Mouse (Mus musculus): ENCODE data around the gene Kat6b. TPM values are rescaled to one million over a fixed set of nuclear protein-coding genes. Genes with fewer than 3 reads are reported as not detected.
"Not testable (repeated sequence)": the region's sequence is repeated elsewhere in the genome, so short reads cannot be mapped to it uniquely, and the experiment has no call there.

Gene Kat6b
- polyA plus RNA-seq, 1 experiment from 2014 or later = 12.7 TPM

DNA sequence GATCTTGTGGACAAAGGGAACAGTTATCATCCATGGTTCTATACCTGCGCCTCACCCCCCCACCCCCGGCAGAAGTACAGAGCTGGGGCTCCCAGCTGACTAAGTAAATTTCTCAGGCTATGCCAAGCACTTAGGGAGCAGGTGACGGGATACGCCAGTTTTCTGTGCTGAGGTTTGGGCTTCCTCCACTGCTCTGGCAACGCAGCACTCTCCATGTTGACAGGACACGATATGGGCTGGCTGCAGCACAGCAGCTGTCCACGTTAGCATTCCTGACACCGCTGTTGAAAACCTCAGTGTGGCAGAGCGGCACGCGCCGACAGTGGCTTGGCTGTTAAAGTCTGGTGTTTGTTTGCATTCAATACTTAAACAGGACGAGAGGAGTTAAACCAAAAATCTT, 177.9 kb downstream of the Kat6b start:
- ATAC-seq (ENCODE audit: insufficient read depth, low FRiP score, low TSS enrichment) (no peak), DNase-seq (ENCODE audit: low spot score) (no peak)
- WGBS = 79% methylated on average over 13 of the region's 13 CpGs
- Histone ChIP-seq H3K9ac (ENCODE audit: low read length) (no peak overlapping the region), H3K27me3 (ENCODE audit: control insufficient read depth, insufficient read depth, low read length) (no peaks in the 10 kb centered on the region), H3K4me2 (ENCODE audit: low read depth) (no peak overlapping the region), H3K9me3 (ENCODE audit: control insufficient read depth, low read length) (no peaks in the 10 kb centered on the region), H3K36me3 (ENCODE audit: control insufficient read depth, insufficient read depth, low read length) (no peaks in the 10 kb centered on the region), H3K4me3 (ENCODE audit: low read depth, low read length) (no peak overlapping the region), H3K4me1 (ENCODE audit: control insufficient read depth, insufficient read depth, low read length) (0 out of 2 replicates have a peak, but pooled peaks cover 3% of the 10 kb centered on the region), H3K27ac (ENCODE audit: low read depth, low read length) (peak overlapping the region; percentile 17; the same call in 1 of the 2 replicates)

DNA sequence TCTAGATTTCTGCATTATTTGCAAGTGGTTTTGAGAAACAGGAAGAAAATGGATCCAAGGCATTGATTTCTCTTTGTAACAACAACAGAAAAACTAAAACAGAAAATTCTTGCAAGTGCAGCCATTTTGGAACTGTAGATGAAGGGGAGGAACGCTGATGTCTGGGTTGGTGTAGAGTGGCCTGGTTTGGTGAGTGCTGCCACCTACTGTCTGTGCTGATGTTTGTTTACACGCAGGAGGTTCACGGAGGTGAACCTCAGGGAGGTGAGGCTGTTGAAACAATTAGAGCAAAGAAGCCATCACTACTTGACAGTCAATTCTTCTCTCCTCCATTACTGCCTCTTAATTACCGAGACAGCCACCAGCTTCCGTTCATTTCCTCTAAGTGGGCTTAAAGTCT, 178.4 kb downstream of the Kat6b start:
- no peak; the same call in 1 of the 2 replicates for ATAC-seq (ENCODE audit: insufficient read depth, low FRiP score, low TSS enrichment)
- H3K4me2 ChIP-seq (ENCODE audit: low read depth) = no peak overlapping the region
- H3K4me3 ChIP-seq (ENCODE audit: low read depth, low read length) = no peak overlapping the region
- no peaks in the 10 kb centered on the region for H3K9me3 ChIP-seq (ENCODE audit: control insufficient read depth, low read length)
- H3K9ac ChIP-seq (ENCODE audit: low read length) = no peak overlapping the region
- no peaks in the 10 kb centered on the region; the same call in 1 of the 2 replicates for H3K36me3 ChIP-seq (ENCODE audit: control insufficient read depth, insufficient read depth, low read length)
- no peaks in the 10 kb centered on the region for H3K27me3 ChIP-seq (ENCODE audit: control insufficient read depth, insufficient read depth, low read length)
- WGBS = 21% methylated on average over 5 of the region's 5 CpGs
- H3K27ac ChIP-seq (ENCODE audit: low read depth, low read length) = no peak overlapping the region
- H3K4me1 ChIP-seq (ENCODE audit: control insufficient read depth, insufficient read depth, low read length) = 0 out of 2 replicates have a peak, but pooled peaks cover 3% of the 10 kb centered on the region
- DNase-seq (ENCODE audit: low spot score) = peak; percentile 62

DNA sequence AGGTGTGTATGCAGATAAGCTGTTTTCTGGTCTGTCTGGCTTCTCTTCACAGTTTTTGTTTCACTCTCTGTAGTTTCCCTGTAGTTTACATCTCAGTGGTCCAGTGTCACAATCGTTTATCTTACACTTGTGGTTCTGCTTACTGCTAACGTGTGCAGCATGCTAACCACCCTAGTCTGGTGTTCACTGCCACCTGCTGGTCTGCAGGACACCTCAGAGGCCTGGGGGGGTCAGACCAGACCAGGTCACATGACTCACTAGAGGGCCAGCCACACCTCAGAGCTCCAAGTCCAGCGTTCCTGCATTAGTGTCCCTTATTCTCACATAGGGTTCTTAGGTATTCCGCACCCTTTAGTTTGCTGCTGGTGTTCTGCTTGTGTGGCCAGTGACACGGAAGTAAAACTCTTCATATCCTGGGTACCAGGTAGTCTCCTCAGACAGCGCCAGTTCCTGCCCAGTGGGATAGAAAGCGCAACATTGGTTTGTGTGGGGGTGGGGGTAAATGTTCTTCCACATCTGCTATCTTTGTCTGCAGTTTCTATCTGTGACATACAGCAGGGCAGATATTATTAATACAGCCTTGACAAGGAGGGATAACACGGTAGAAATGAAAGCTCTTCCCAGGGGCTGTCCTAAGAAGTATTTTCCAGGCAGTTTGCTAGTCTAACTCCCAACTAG, 181.4 kb downstream of the Kat6b start:
- no peaks in the 10 kb centered on the region for H3K27me3 ChIP-seq (ENCODE audit: control insufficient read depth, insufficient read depth, low read length)
- no peak overlapping the region for H3K4me3 ChIP-seq (ENCODE audit: low read depth, low read length)
- no peaks in the 10 kb centered on the region for H3K9me3 ChIP-seq (ENCODE audit: control insufficient read depth, low read length)
- no peak overlapping the region for H3K9ac ChIP-seq (ENCODE audit: low read length)
- 0 out of 2 replicates have a peak, but pooled peaks cover 3% of the 10 kb centered on the region for H3K4me1 ChIP-seq (ENCODE audit: control insufficient read depth, insufficient read depth, low read length)
- WGBS = 83% methylated on average over 8 of the region's 8 CpGs
- no peak for DNase-seq (ENCODE audit: low spot score)
- H3K27ac ChIP-seq (ENCODE audit: low read depth, low read length) = no peak overlapping the region
- H3K36me3 ChIP-seq (ENCODE audit: control insufficient read depth, insufficient read depth, low read length) = no peaks in the 10 kb centered on the region; the same call in 1 of the 2 replicates
- no peak overlapping the region for H3K4me2 ChIP-seq (ENCODE audit: low read depth)
- no peak for ATAC-seq (ENCODE audit: insufficient read depth, low FRiP score, low TSS enrichment)

DNA sequence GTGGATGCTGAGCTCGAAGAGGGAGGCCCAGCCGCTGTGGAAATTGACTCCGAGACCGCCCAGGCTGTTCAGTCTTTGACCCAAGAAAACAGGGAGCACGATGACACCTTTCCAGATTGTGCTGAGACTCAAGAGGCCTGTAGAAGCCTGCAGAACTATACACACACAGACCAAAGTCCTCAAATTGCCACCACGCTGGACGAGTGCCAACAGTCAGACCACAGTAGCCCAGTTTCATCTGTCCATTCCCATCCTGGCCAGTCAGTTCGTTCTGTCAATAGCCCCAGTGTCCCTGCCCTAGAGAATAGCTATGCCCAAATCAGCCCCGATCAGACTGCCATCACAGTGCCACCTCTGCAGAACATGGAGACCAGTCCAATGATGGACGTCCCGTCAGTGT, 188.0 kb downstream of the Kat6b start:
- Histone ChIP-seq H3K4me3 (ENCODE audit: low read depth, low read length) (no peak overlapping the region), H3K36me3 (ENCODE audit: control insufficient read depth, insufficient read depth, low read length) (peaks cover 9% of the 10 kb centered on the region), H3K27ac (ENCODE audit: low read depth, low read length) (no peak overlapping the region), H3K9me3 (ENCODE audit: control insufficient read depth, low read length) (no peaks in the 10 kb centered on the region), H3K27me3 (ENCODE audit: control insufficient read depth, insufficient read depth, low read length) (no peaks in the 10 kb centered on the region), H3K4me2 (ENCODE audit: low read depth) (no peak overlapping the region), H3K4me1 (ENCODE audit: control insufficient read depth, insufficient read depth, low read length) (no peaks in the 10 kb centered on the region; the same call in 1 of the 2 replicates), H3K9ac (ENCODE audit: low read length) (no peak overlapping the region)
- ATAC-seq (ENCODE audit: insufficient read depth, low FRiP score, low TSS enrichment) (no peak), DNase-seq (ENCODE audit: low spot score) (no peak)
- 92% methylated on average over 11 of the region's 11 CpGs for WGBS

DNA sequence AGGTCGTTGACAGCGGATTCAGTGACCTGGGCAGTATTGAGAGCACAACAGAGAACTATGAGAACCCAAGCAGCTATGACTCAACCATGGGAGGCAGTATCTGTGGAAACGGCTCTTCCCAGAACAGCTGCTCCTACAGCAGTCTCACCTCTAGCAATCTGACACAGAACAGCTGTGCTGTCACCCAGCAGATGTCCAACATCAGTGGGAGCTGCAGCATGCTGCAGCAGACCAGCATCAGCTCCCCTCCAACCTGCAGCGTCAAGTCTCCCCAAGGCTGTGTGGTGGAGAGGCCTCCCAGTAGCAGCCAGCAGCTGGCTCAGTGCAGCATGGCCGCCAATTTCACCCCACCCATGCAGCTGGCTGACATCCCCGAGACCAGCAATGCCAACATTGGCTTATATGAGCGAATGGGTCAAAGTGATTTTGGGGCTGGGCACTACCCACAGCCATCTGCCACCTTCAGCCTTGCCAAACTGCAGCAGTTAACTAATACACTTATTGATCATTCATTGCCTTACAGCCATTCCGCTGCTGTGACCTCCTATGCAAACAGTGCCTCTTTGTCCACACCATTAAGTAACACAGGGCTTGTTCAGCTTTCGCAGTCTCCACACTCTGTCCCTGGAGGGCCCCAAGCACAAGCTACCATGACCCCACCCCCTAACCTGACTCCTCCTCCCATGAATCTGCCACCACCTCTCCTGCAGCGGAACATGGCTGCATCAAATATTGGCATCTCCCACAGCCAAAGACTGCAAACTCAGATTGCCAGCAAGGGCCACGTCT, 188.6 kb downstream of the Kat6b start:
- H3K27ac ChIP-seq (ENCODE audit: low read depth, low read length) = no peak overlapping the region
- H3K27me3 ChIP-seq (ENCODE audit: control insufficient read depth, insufficient read depth, low read length) = no peaks in the 10 kb centered on the region
- H3K4me1 ChIP-seq (ENCODE audit: control insufficient read depth, insufficient read depth, low read length) = no peaks in the 10 kb centered on the region; the same call in 1 of the 2 replicates
- DNase-seq (ENCODE audit: low spot score) = no peak
- 81% methylated on average over 11 of the region's 11 CpGs for WGBS
- no peaks in the 10 kb centered on the region for H3K9me3 ChIP-seq (ENCODE audit: control insufficient read depth, low read length)
- no peak for ATAC-seq (ENCODE audit: insufficient read depth, low FRiP score, low TSS enrichment)
- H3K9ac ChIP-seq (ENCODE audit: low read length) = no peak overlapping the region
- no peak overlapping the region for H3K4me3 ChIP-seq (ENCODE audit: low read depth, low read length)
- peaks cover 9% of the 10 kb centered on the region for H3K36me3 ChIP-seq (ENCODE audit: control insufficient read depth, insufficient read depth, low read length)
- H3K4me2 ChIP-seq (ENCODE audit: low read depth) = no peak overlapping the region

DNA sequence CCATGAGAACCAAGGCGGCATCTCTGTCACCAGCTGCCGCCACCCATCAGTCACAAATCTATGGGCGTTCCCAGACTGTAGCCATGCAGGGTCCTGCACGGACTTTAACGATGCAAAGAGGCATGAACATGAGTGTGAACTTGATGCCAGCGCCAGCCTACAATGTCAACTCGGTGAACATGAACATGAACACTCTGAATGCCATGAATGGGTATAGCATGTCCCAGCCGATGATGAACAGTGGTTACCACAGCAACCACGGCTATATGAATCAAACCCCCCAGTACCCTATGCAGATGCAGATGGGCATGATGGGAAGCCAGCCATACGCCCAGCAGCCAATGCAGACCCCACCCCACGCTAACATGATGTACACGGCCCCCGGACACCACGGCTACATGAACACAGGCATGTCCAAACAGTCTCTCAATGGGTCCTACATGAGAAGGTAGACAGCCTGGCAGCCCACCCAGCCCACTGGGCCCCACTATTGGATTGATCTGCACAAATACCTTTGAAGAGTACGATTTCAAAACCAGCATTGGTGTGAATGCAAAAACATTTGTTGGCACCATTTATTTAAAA, 189.3 kb downstream of the Kat6b start:
- not testable (repeated sequence) for ATAC-seq (ENCODE audit: insufficient read depth, low FRiP score, low TSS enrichment); H3K27ac ChIP-seq (ENCODE audit: low read depth, low read length); H3K9me3 ChIP-seq (ENCODE audit: control insufficient read depth, low read length); DNase-seq (ENCODE audit: low spot score); H3K4me3 ChIP-seq (ENCODE audit: low read depth, low read length); H3K4me2 ChIP-seq (ENCODE audit: low read depth); H3K4me1 ChIP-seq (ENCODE audit: control insufficient read depth, insufficient read depth, low read length); H3K27me3 ChIP-seq (ENCODE audit: control insufficient read depth, insufficient read depth, low read length); H3K36me3 ChIP-seq (ENCODE audit: control insufficient read depth, insufficient read depth, low read length); H3K9ac ChIP-seq (ENCODE audit: low read length)
- WGBS = 94% methylated on average over 15 of the region's 15 CpGs

DNA sequence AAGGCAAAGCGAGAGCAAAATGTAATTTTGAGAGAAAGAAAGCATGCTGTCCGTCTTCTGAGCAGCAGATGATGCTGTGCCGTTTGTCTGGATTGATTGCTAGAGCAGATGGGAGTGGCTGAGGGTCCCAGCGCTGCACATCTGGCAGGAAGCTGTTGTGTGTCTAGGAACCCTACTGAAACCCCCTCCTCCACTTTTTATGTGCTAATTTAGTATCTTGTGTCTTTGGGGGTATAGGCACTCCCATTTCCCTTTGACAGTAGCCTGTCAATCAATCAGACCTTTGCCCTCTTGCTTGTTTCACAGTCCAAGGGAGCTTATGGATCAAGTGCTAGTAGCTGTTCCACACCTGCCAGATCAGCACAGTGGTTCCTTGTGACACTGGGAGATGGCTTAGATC, 191.9 kb downstream of the Kat6b start:
- no peaks in the 10 kb centered on the region; the same call in 1 of the 2 replicates for H3K4me1 ChIP-seq (ENCODE audit: control insufficient read depth, insufficient read depth, low read length)
- no peaks in the 10 kb centered on the region for H3K27me3 ChIP-seq (ENCODE audit: control insufficient read depth, insufficient read depth, low read length)
- H3K4me2 ChIP-seq (ENCODE audit: low read depth) = no peak overlapping the region
- DNase-seq (ENCODE audit: low spot score) (no peak), ATAC-seq (ENCODE audit: insufficient read depth, low FRiP score, low TSS enrichment) (no peak)
- no peak overlapping the region for H3K4me3 ChIP-seq (ENCODE audit: low read depth, low read length)
- WGBS = 32% methylated on average over 4 of the region's 4 CpGs
- no peaks in the 10 kb centered on the region for H3K9me3 ChIP-seq (ENCODE audit: control insufficient read depth, low read length)
- peaks cover 9% of the 10 kb centered on the region for H3K36me3 ChIP-seq (ENCODE audit: control insufficient read depth, insufficient read depth, low read length)
- no peak overlapping the region for H3K9ac ChIP-seq (ENCODE audit: low read length)
- H3K27ac ChIP-seq (ENCODE audit: low read depth, low read length) = no peak overlapping the region

DNA sequence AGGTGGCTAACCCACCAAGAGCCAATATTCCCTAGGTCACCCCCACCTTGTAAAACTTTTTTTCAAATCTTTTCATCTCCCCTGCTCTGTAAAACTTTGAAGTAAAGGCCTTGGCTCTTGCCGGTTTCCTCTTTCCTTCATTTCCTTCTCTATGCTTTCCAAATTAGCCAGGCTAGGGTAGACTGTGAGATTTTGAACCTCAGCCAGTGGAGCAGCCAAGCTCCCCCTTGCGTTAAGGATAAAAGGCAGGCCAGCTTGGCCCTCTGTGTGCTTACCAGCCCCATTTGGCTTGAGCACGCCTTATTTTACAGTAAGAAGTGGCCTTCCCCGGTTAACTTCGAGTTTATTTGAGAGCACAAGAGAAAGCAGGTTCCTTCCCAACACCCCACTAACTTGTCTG, 193.2 kb downstream of the Kat6b start:
- Histone ChIP-seq H3K27me3 (ENCODE audit: control insufficient read depth, insufficient read depth, low read length) (no peaks in the 10 kb centered on the region), H3K4me2 (ENCODE audit: low read depth) (no peak overlapping the region), H3K27ac (ENCODE audit: low read depth, low read length) (no peak overlapping the region), H3K9ac (ENCODE audit: low read length) (no peak overlapping the region), H3K4me3 (ENCODE audit: low read depth, low read length) (no peak overlapping the region), H3K4me1 (ENCODE audit: control insufficient read depth, insufficient read depth, low read length) (no peaks in the 10 kb centered on the region; the same call in 1 of the 2 replicates), H3K9me3 (ENCODE audit: control insufficient read depth, low read length) (no peaks in the 10 kb centered on the region), H3K36me3 (ENCODE audit: control insufficient read depth, insufficient read depth, low read length) (peaks cover 3% of the 10 kb centered on the region; the same call in 1 of the 2 replicates)
- 59% methylated on average over 5 of the region's 5 CpGs for whole genome bisulfite sequencing
- no peak for ATAC-seq (ENCODE audit: insufficient read depth, low FRiP score, low TSS enrichment)
- no peak for DNase-seq (ENCODE audit: low spot score)

Measured in neural tube, embryonic 11.5 days (tissue).